Mouse (Mus musculus): Measurements from ENCODE around the gene Usp35. TPM values are rescaled to one million over a fixed set of nuclear protein-coding genes. Genes with fewer than 3 reads are reported as not detected.

Gene Usp35
- total RNA-seq, 2 experiments from 2014 or later: 11.5 to 14.0 TPM

GRCm38 (mm10) chr7:97296986-97297385 lies 34.8 kb downstream of the Usp35 start:
- no peak for DNase-seq (ENCODE audit: extremely low spot score in 1 of 2, low spot score in 1 of 2)

DNA sequence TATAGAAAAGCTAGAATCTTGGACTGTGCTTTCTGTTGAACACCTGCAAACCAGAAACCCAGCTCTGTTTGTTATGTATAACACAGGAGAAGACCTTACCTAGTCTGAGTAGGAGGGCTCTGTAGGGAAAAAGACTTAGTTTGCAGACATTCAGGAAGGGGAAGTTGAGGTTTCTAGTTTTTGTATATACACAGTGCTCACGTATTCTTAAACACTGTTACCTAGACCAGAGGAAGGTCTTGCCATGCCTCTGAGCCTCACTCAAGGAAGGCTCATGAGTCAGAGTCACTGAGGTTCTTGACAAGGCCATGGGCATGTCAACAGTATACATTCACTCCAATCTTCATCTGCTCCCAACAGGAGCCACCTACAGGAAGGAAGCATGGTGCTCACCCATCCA lies 60.8 kb downstream of the Usp35 start:
- no peak for DNase-seq (ENCODE audit: extremely low spot score in 1 of 2, low spot score in 1 of 2)

- DNase-seq (ENCODE audit: extremely low spot score in 1 of 2, low spot score in 1 of 2): no peak
Observed at GRCm38 (mm10) chr7:97270367-97270766, 61.5 kb downstream of the Usp35 start.

GRCm38 (mm10) chr7:97262541-97262940 lies 69.3 kb downstream of the Usp35 start:
- no peak for DNase-seq (ENCODE audit: extremely low spot score in 1 of 2, low spot score in 1 of 2)

Other genes with a start within 250 kb of the Usp35 start
- gene Kctd21, start 307 bp upstream of the Usp35 start, total RNA-seq (2021): 10 to 100 TPM; 10.5 to 14.8 TPM
- 10 to 100 TPM; 10.7 to 11.1 TPM for gene Alg8, start 39.6 kb upstream of the Usp35 start, total RNA-seq (2021)
- gene Ndufc2, start 68.0 kb upstream of the Usp35 start, total RNA-seq (2021): 100 to 1,000 TPM; 231 to 241 TPM
- 10 to 100 TPM; 29.9 to 41.8 TPM for gene Thrsp, start 85.7 kb upstream of the Usp35 start, total RNA-seq (2021)
- gene Kctd14, start 119.3 kb upstream of the Usp35 start, total RNA-seq (2021): 1 to 10 TPM; 3.9 to 4.1 TPM
- 10 to 100 TPM; 27.0 to 31.4 TPM for gene Ints4, start 148.9 kb upstream of the Usp35 start, total RNA-seq (2021)
- 10 to 100 TPM; 50.1 to 51.7 TPM for gene Aamdc, start 247.5 kb upstream of the Usp35 start, total RNA-seq (2021)
- gene Rsf1, start 247.9 kb upstream of the Usp35 start, total RNA-seq (2021): 10 to 100 TPM; 38.9 to 48.7 TPM